ENCODE assay signal across 8 mouse cellular contexts in the genomic region with DNA sequence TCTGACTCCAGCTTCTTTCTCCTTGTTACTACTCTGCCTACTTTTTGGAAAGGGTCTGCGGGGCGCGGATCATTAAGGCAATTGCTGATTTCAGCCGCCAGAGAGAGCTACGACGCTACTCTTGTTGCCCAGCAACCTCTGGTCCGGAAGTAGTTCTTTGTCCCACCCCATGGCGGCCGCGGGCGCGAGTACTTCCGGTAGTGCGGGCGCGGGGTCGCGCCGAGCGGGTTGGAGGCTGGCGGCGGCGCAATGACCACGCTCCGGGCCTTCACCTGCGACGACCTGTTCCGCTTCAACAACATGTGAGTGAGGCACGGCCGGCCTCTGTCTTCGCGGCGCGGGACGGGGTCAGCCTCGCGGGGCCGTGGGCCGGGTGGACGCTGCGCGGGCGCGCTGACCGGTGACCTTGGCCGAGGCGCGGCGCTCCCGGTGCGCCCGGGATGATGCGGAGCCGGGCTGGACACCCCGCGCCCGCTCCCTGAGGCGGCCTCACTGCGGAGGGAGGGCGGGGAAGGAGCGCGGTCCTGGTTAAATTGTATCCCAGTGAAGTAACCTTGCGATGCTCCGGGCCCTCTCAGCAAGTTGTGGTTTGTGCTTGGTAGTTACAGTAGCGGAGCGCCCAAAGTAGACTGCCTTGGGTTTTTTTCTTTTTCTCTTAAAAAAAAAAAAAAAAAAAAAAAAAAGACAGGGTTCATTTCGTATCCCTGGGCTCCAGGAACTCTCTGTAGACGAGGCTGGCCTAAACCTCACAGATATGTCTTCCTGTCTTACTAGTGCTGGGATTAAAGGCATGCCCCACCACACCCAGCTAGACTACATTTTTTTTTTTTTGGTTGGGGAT. TPM values are rescaled to one million over a fixed set of nuclear protein-coding genes. Genes with fewer than 3 reads are reported as not detected.
A peak's percentile ranks its signal among the peaks of the same experiment; 100 is the strongest.
DNase-seq lines count a peak whose midpoint lies in the region; ATAC-seq and TF ChIP-seq lines count a peak whose summit lies in the region.

No protein-coding gene starts in this region.

- peak; percentile 60 for DNase-seq in MEL-GATA-1-ER (ENCODE audit: extremely low read depth, low read depth)
- peak; percentile 91 to 93 for DNase-seq in cerebellum, adult 2 months
- DNase-seq in forebrain, postnatal 0 days: peak; percentile 93
- DNase-seq in heart, postnatal 4 days: peak; percentile 93
- DNase-seq in layer of hippocampus, adult 8-10 months (ENCODE audit: low spot score in 2 of 2): peak; percentile 86 to 90
- peak; percentile 96 for DNase-seq in lung, embryonic 14.5 days
- peak; percentile 89 for DNase-seq in testis, postnatal 14 days (ENCODE audit: low spot score)

- H3K4me3 ChIP-seq in cerebellum, adult 2 months (replicated peaks; ENCODE audit: insufficient read depth, low read depth, low read length): peak overlapping the region; percentile 89
- peak overlapping the region; percentile 86 for H3K4me3 ChIP-seq in forebrain, postnatal 0 days (ENCODE audit: low read depth, low read length)
- peak overlapping the region; percentile 95 for H3K4me3 ChIP-seq in lung, embryonic 14.5 days (ENCODE audit: low read depth, low read length)

- ATAC-seq in forebrain, postnatal 0 days: peak; percentile 99
- ATAC-seq in lung, embryonic 14.5 days (ENCODE audit: insufficient read depth): peak; percentile 96
- peak; percentile 98 for ATAC-seq in neutrophil, adult 5-6 weeks (ENCODE audit: extremely low read depth, insufficient number of reproducible peaks, low FRiP score, poor library complexity, severe bottlenecking)

- peak overlapping the region; percentile 91 for H3K9ac ChIP-seq in forebrain, postnatal 0 days
- H3K9ac ChIP-seq in lung, embryonic 14.5 days: peak overlapping the region; percentile 95

- peak overlapping the region; percentile 94 for H3K27ac ChIP-seq in cerebellum, adult 2 months (ENCODE audit: insufficient read depth, low read length)
- peak overlapping the region; percentile 78 for H3K27ac ChIP-seq in forebrain, postnatal 0 days (ENCODE audit: low read depth, low read length)
- H3K27ac ChIP-seq in lung, embryonic 14.5 days (ENCODE audit: low read depth): peak overlapping the region; percentile 87

- under 1% methylated on average over 68 of the region's 68 CpGs for WGBS in cerebellum, adult 2 months
- 2% methylated on average over 68 of the region's 68 CpGs for whole genome bisulfite sequencing in forebrain, postnatal 0 days
- WGBS in lung, embryonic 14.5 days: under 1% methylated on average over 68 of the region's 68 CpGs

- H3K9me3 ChIP-seq in forebrain, postnatal 0 days (ENCODE audit: low read length): no peaks in the 10 kb centered on the region
- H3K9me3 ChIP-seq in lung, embryonic 14.5 days (ENCODE audit: low read depth, low read length): no peaks in the 10 kb centered on the region

- peaks cover 14% of the 10 kb centered on the region; the same call in 1 of the 2 replicates for H3K4me1 ChIP-seq in cerebellum, adult 2 months (ENCODE audit: control insufficient read depth, insufficient read depth, low read length)
- peaks cover 8% of the 10 kb centered on the region; the same call in 1 of the 2 replicates for H3K4me1 ChIP-seq in forebrain, postnatal 0 days (ENCODE audit: insufficient read depth)
- H3K4me1 ChIP-seq in lung, embryonic 14.5 days (ENCODE audit: insufficient read depth): 0 out of 2 replicates have a peak, but pooled peaks cover 7% of the 10 kb centered on the region

- TF ChIP-seq POLR2A in cerebellum, adult 2 months (IDR thresholded peaks at IDR 0.05; ENCODE audit: borderline replicate concordance, insufficient read depth, low read length): peak; percentile 69

- peaks cover 4% of the 10 kb centered on the region; the same call in 1 of the 2 replicates for H3K36me3 ChIP-seq in forebrain, postnatal 0 days (ENCODE audit: insufficient read depth)
- H3K36me3 ChIP-seq in lung, embryonic 14.5 days (ENCODE audit: insufficient read depth): peaks cover 18% of the 10 kb centered on the region

- H3K27me3 ChIP-seq in cerebellum, adult 2 months (ENCODE audit: control insufficient read depth, insufficient read depth, low read length): no peaks in the 10 kb centered on the region
- no peaks in the 10 kb centered on the region for H3K27me3 ChIP-seq in forebrain, postnatal 0 days (ENCODE audit: insufficient read depth, low read length)
- H3K27me3 ChIP-seq in lung, embryonic 14.5 days (ENCODE audit: insufficient read depth, low read length): no peaks in the 10 kb centered on the region

- peak overlapping the region; percentile 56 for H3K4me2 ChIP-seq in forebrain, postnatal 0 days (ENCODE audit: low read depth)
- H3K4me2 ChIP-seq in lung, embryonic 14.5 days: peak overlapping the region; percentile 80

- peak; percentile 60; the same call in 1 of the 2 replicates for TF ChIP-seq CTCF in cerebellum, adult 2 months (IDR thresholded peaks at IDR 0.05; ENCODE audit: borderline replicate concordance, insufficient read depth, low read depth, low read length)
- TF ChIP-seq CTCF in forebrain, postnatal 0 days (IDR thresholded peaks at IDR 0.05; ENCODE audit: low read depth): peak; percentile 84
- peak; percentile 65 for TF ChIP-seq CTCF in lung, embryonic 14.5 days (IDR thresholded peaks at IDR 0.05; ENCODE audit: low read depth)

RNA-seq across cellular contexts. Expression of a gene that starts 1.4 kb away (rescaled TPM):
- polyA plus RNA-seq in cerebellum, adult 2 months (2012; rRNA removed): 96.3 and 101 TPM in 2 replicates
- total RNA-seq in forebrain, postnatal 0 days (2014; rRNA removed): 124 and 145 TPM in 2 replicates
- polyA plus RNA-seq in forebrain, postnatal 0 days (2015; fragmentation: Nextera tagmentation; extraction: Ambion mirVana): 152 and 176 TPM in 2 replicates
- 100 to 1,000 TPM; 120 to 123 TPM for total RNA-seq in heart, postnatal 4 days (2021)
- 10 to 100 TPM; 67.6 to 70.7 (median 69.0) TPM for total RNA-seq in layer of hippocampus, adult 8-10 months (2022)
- 176 and 188 TPM in 2 replicates for polyA plus RNA-seq in lung, embryonic 14.5 days (2014; fragmentation: Nextera tagmentation; extraction: Ambion mirVana)
- total RNA-seq in neutrophil, adult 5-6 weeks (2017): 36.7 and 44.5 TPM in 2 replicates

RNA-seq across cellular contexts. Expression of a gene that starts 31.3 kb away (rescaled TPM):
- polyA plus RNA-seq in cerebellum, adult 2 months (2012; rRNA removed): 1.0 and 1.5 TPM in 2 replicates
- 2.5 and 7.4 TPM in 2 replicates for total RNA-seq in forebrain, postnatal 0 days (2014; rRNA removed)
- polyA plus RNA-seq in forebrain, postnatal 0 days (2015; fragmentation: Nextera tagmentation; extraction: Ambion mirVana): 2.3 and 3.9 TPM in 2 replicates
- under 1 TPM; 0.41 to 0.79 TPM for total RNA-seq in heart, postnatal 4 days (2021)
- total RNA-seq in layer of hippocampus, adult 8-10 months (2022): 1 to 10 TPM; 2.3 to 4.4 (median 3.5) TPM
- polyA plus RNA-seq in lung, embryonic 14.5 days (2014; fragmentation: Nextera tagmentation; extraction: Ambion mirVana): 0.11 TPM in 1 of 2 replicates, not detected in the other
- total RNA-seq in neutrophil, adult 5-6 weeks (2017): not detected in 2 replicates

RNA-seq across cellular contexts. Expression of a gene that starts 31.5 kb away (rescaled TPM):
- 10.2 and 10.6 TPM in 2 replicates for polyA plus RNA-seq in cerebellum, adult 2 months (2012; rRNA removed)
- 24.5 and 30.5 TPM in 2 replicates for total RNA-seq in forebrain, postnatal 0 days (2014; rRNA removed)
- 13.0 and 15.5 TPM in 2 replicates for polyA plus RNA-seq in forebrain, postnatal 0 days (2015; fragmentation: Nextera tagmentation; extraction: Ambion mirVana)
- 10 to 100 TPM; 17.5 to 18.7 TPM for total RNA-seq in heart, postnatal 4 days (2021)
- total RNA-seq in layer of hippocampus, adult 8-10 months (2022): 10 to 100 TPM; 18.8 to 19.9 (median 19.3) TPM
- polyA plus RNA-seq in lung, embryonic 14.5 days (2014; fragmentation: Nextera tagmentation; extraction: Ambion mirVana): 29.3 and 31.3 TPM in 2 replicates
- 54.0 and 59.7 TPM in 2 replicates for total RNA-seq in neutrophil, adult 5-6 weeks (2017)

Comparison
In these comparisons a context has a peak if more than half of its experiments do, and no peak if none do; other contexts are left out.
1. Peak in every context shown above with its lines: DNase-seq, ATAC-seq, H3K4me3 ChIP-seq and H3K27ac ChIP-seq.